In genomic region chr15:5063635-5064034, GRCm38 (mm10) we compare ENCODE assay signal across 16 mouse cellular contexts. TPM values are rescaled to one million over a fixed set of nuclear protein-coding genes. Genes with fewer than 3 reads are reported as not detected.
DNase-seq lines count a peak whose midpoint lies in the region; ATAC-seq lines count a peak whose summit lies in the region.
"Had no signal": no experiment of that assay in that cellular context is flagged by ENCODE, and none has a peak within 500 bp of the region (broad histone marks: within the 10 kb centered on the region; RNA-seq: fewer than 3 reads in every experiment).

C7 (minus strand) TSS chr15:5063740.

- no peaks in the 10 kb centered on the region for H3K4me1 ChIP-seq in kidney, embryonic 14.5 days (ENCODE audit: control insufficient read depth, insufficient read depth, low read length)
- H3K4me1 ChIP-seq: intestine, embryonic 15.5 days had no signal

- peaks cover 2% of the 10 kb centered on the region; the same call in 1 of the 2 replicates for H3K9me3 ChIP-seq in kidney, embryonic 14.5 days (ENCODE audit: control insufficient read depth, low read length)
- H3K9me3 ChIP-seq: intestine, embryonic 15.5 days had no signal

- ATAC-seq in kidney, embryonic 14.5 days (ENCODE audit: low FRiP score, low TSS enrichment) = no peak; the same call in 1 of the 2 replicates
- ATAC-seq: intestine, embryonic 15.5 days; midbrain, embryonic 16.5 days had no signal

- H3K4me3 ChIP-seq in kidney, embryonic 14.5 days (ENCODE audit: low read length) = no peak within 1 kb of the TSS
- H3K4me3 ChIP-seq: intestine, embryonic 15.5 days had no signal

- no peak within 1 kb of the TSS for H3K9ac ChIP-seq in kidney, embryonic 14.5 days (ENCODE audit: low read depth, low read length)
- H3K9ac ChIP-seq: intestine, embryonic 15.5 days; liver, embryonic 14.5 days had no signal

- no peak within 1 kb of the TSS for H3K4me2 ChIP-seq in kidney, embryonic 14.5 days (replicated peaks; ENCODE audit: low read depth, low read length)
- H3K4me2 ChIP-seq: intestine, embryonic 15.5 days had no signal

- no peak within 1 kb of the TSS for H3K27ac ChIP-seq in kidney, embryonic 14.5 days (ENCODE audit: low read depth, low read length)
- H3K27ac ChIP-seq: intestine, embryonic 15.5 days; liver, embryonic 14.5 days; stomach, postnatal 0 days had no signal

- H3K36me3 ChIP-seq in kidney, embryonic 14.5 days (ENCODE audit: control insufficient read depth, insufficient read depth, low read length) = no peaks in the 10 kb centered on the region
- H3K36me3 ChIP-seq: intestine, embryonic 15.5 days had no signal

- DNase-seq in adrenal gland, adult 18-20 months (ENCODE audit: low spot score in 2 of 2) = no peak
- no peak for DNase-seq in adrenal gland, postnatal 14 days
- DNase-seq in kidney, adult 11 months = peak; percentile 34
- DNase-seq in kidney, postnatal 10 days = peak; percentile 71
- DNase-seq in lung, postnatal 25 days (ENCODE audit: low spot score) = peak; percentile 46
- no peak for DNase-seq in cerebellum, adult 11 months
- no peak for DNase-seq in thymus, postnatal 25 days
- DNase-seq: right cerebral cortex, postnatal 4 days had no signal

- no peaks in the 10 kb centered on the region for H3K27me3 ChIP-seq in kidney, embryonic 14.5 days (ENCODE audit: control insufficient read depth, insufficient read depth, low read length)
- H3K27me3 ChIP-seq: intestine, embryonic 15.5 days had no signal

RNA-seq across cellular contexts. Expression of gene C7, which starts in this region (rescaled TPM):
- total RNA-seq in adrenal gland, adult 18-20 months (2021) = 10 to 100 TPM; 15.3 to 42.7 TPM
- total RNA-seq in adrenal gland, postnatal 14 days (2021) = 6.2 and 7.6 TPM in 2 replicates
- 0.09 TPM in 2 replicates for polyA plus RNA-seq in kidney, embryonic 14.5 days (2014; fragmentation: Nextera tagmentation; extraction: Ambion mirVana)
- total RNA-seq: common myeloid progenitor, adult 5-6 weeks; neutrophil, adult 5-6 weeks had no signal
- polyA plus RNA-seq: forebrain, embryonic 11.5 days had no signal

Comparison
In these comparisons a context has a peak if more than half of its experiments do, and no peak if none do; other contexts are left out.
1. DNase-seq: peak in kidney, adult 11 months (single experiment), kidney, postnatal 10 days (single experiment) and lung, postnatal 25 days (single experiment); none in adrenal gland, adult 18-20 months (0 of 2), adrenal gland, postnatal 14 days (single experiment), cerebellum, adult 11 months (single experiment) and thymus, postnatal 25 days (single experiment).